Mouse (Mus musculus): ENCODE results near the gene Kif13a.

DNA sequence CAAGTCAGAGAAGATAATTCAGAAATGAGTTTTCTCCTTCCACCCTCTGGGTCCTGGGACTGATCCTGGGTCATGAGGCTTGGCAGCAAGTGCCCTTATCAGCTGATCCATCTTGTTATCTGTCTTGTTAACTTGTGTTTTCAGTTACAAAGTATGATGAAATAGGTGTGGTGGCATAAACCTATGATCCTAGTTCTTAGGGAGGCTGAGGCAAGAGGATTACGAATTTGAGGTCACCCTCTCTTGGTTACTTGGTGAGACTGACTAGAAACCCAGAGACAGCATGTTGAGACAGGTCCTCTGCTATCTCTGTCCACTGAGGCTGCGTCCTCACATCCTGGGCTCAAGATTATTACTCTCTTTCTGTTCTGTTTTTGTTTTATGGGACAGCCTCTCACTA lies 164.3 kb downstream of the Kif13a start:
- TF ChIP-seq CTCF (IDR thresholded peaks at IDR 0.05; ENCODE audit: low read depth), result no peak
- TF ChIP-seq EP300 (IDR thresholded peaks at IDR 0.05; ENCODE audit: low read depth), result no peak
